Mouse (Mus musculus) common myeloid progenitor, adult 5-6 weeks (primary cell): Measurements from ENCODE around the gene Xrn2. TPM values are rescaled to one million over a fixed set of nuclear protein-coding genes. Genes with fewer than 3 reads are reported as not detected.

Experiments
- total RNA-seq: library from RNA; stranded (forward); fragments of 200-1000, 187-1606 nt; gene quantifications from 2 replicates; pipeline ENCODE4 v1.2.3, GENCODE M21; 2017

The Xrn2 gene
- total RNA-seq, 1 experiment from 2014 or later = 202 TPM

Other genes starting within 250 kb of the Xrn2 start
- gene Kiz, start 157.1 kb upstream of the Xrn2 start, total RNA-seq = 39.8 and 43.5 TPM in 2 replicates
- not detected in 2 replicates for gene Nkx2-4, start 72.4 kb downstream of the Xrn2 start, total RNA-seq
- not detected in 2 replicates for gene Nkx2-2, start 181.2 kb downstream of the Xrn2 start, total RNA-seq